19 mouse cellular contexts compared by ENCODE assay signal in the genomic region with DNA sequence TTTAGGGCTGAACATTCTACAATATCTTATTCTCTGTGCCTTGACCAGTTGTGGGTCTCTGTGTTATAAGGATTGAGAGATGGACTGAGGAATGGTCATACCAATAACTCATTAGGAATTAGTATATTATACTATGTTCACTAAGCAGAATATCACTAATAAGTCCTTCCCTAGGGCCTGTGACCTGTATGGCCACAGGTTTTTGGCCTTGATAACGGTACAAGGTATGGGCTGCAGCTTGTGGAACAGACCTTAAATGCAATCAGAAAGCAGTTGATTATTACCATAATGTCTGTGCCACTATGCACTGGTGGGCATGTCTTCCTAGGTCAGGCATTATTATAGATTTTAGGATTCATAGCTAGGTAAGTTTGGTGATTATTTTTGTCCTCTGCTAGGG. TPM values are rescaled to one million over a fixed set of nuclear protein-coding genes. Genes with fewer than 3 reads are reported as not detected.
A peak's percentile ranks its signal among the peaks of the same experiment; 100 is the strongest.
DNase-seq lines count a peak whose midpoint lies in the region; ATAC-seq and TF ChIP-seq lines count a peak whose summit lies in the region.
"Had no signal": no experiment of that assay in that cellular context is flagged by ENCODE, and none has a peak within 500 bp of the region (broad histone marks: within the 10 kb centered on the region; RNA-seq: fewer than 3 reads in every experiment).

No protein-coding gene starts in this region.

- H3K4me3 ChIP-seq in erythroblast, embryonic 14.5 days (replicated peaks): peak overlapping the region; percentile 38
- no peak overlapping the region for H3K4me3 ChIP-seq in liver, embryonic 12.5 days
- peak overlapping the region; percentile 17; the same call in 1 of the 2 replicates for H3K4me3 ChIP-seq in liver, embryonic 16.5 days (ENCODE audit: low read depth, low read length)
- H3K4me3 ChIP-seq in forebrain, postnatal 0 days (ENCODE audit: low read depth, low read length): no peak overlapping the region
- H3K4me3 ChIP-seq: embryonic facial prominence, embryonic 15.5 days; forebrain, embryonic 13.5 days; gastrocnemius, adult 2 months; heart, embryonic 12.5 days had no signal

- no peaks in the 10 kb centered on the region for H3K27me3 ChIP-seq in erythroblast, embryonic 14.5 days (ENCODE audit: control insufficient read depth)
- no peaks in the 10 kb centered on the region for H3K27me3 ChIP-seq in liver, embryonic 12.5 days (replicated peaks)
- H3K27me3 ChIP-seq in liver, embryonic 16.5 days (ENCODE audit: control insufficient read depth, insufficient read depth, low read depth, low read length): no peaks in the 10 kb centered on the region
- no peaks in the 10 kb centered on the region for H3K27me3 ChIP-seq in forebrain, postnatal 0 days (ENCODE audit: insufficient read depth, low read length)
- H3K27me3 ChIP-seq: CH12.LX; embryonic facial prominence, embryonic 15.5 days; forebrain, embryonic 13.5 days; heart, embryonic 12.5 days had no signal

- H3K4me1 ChIP-seq in erythroblast, embryonic 14.5 days (ENCODE audit: control insufficient read depth): peaks cover 53% of the 10 kb centered on the region
- peaks cover 32% of the 10 kb centered on the region for H3K4me1 ChIP-seq in liver, embryonic 12.5 days
- peaks cover 14% of the 10 kb centered on the region for H3K4me1 ChIP-seq in liver, embryonic 16.5 days (ENCODE audit: control insufficient read depth, low read depth, low read length)
- H3K4me1 ChIP-seq in forebrain, postnatal 0 days (ENCODE audit: insufficient read depth): no peaks in the 10 kb centered on the region
- H3K4me1 ChIP-seq: embryonic facial prominence, embryonic 15.5 days; forebrain, embryonic 13.5 days; heart, embryonic 12.5 days had no signal

- peak overlapping the region; percentile 45 for H3K4me2 ChIP-seq in liver, embryonic 12.5 days
- H3K4me2 ChIP-seq in liver, embryonic 16.5 days (ENCODE audit: low read depth, low read length): peak overlapping the region; percentile 52
- H3K4me2 ChIP-seq in forebrain, postnatal 0 days (ENCODE audit: low read depth): no peak overlapping the region
- H3K4me2 ChIP-seq: embryonic facial prominence, embryonic 15.5 days; forebrain, embryonic 13.5 days; heart, embryonic 12.5 days had no signal

- no peaks in the 10 kb centered on the region for H3K9me3 ChIP-seq in erythroblast, embryonic 14.5 days (ENCODE audit: control insufficient read depth, low read length)
- H3K9me3 ChIP-seq in liver, embryonic 12.5 days (replicated peaks): no peaks in the 10 kb centered on the region
- H3K9me3 ChIP-seq in liver, embryonic 16.5 days (replicated peaks; ENCODE audit: control insufficient read depth, low read length): no peaks in the 10 kb centered on the region
- no peaks in the 10 kb centered on the region for H3K9me3 ChIP-seq in forebrain, postnatal 0 days (ENCODE audit: low read length)
- H3K9me3 ChIP-seq: embryonic facial prominence, embryonic 15.5 days; forebrain, embryonic 13.5 days; heart, embryonic 12.5 days had no signal

- DNase-seq in cerebellum, postnatal 25 days: no peak
- no peak for DNase-seq in forebrain, postnatal 0 days
- DNase-seq in right cerebral cortex, postnatal 36 days (ENCODE audit: low spot score in 2 of 2): no peak
- DNase-seq: adrenal gland, adult 2 months; adrenal gland, postnatal 25 days; cerebellum, adult 18-20 months; cerebellum, postnatal 10 days; embryo, embryonic 11 days; gastrocnemius, adult 2 months; gastrocnemius, postnatal 25 days had no signal

- no peak for TF ChIP-seq CTCF in forebrain, postnatal 0 days (IDR thresholded peaks at IDR 0.05; ENCODE audit: low read depth)

- WGBS in liver, embryonic 12.5 days (ENCODE audit: insufficient replicate concordance): 57% methylated on average over 1 of the region's 1 CpGs
- WGBS in liver, embryonic 16.5 days (ENCODE audit: insufficient replicate concordance): 58% methylated on average over 1 of the region's 1 CpGs
- 72% methylated on average over 1 of the region's 1 CpGs for WGBS in forebrain, postnatal 0 days

- no peaks in the 10 kb centered on the region for H3K36me3 ChIP-seq in erythroblast, embryonic 14.5 days (ENCODE audit: control insufficient read depth)
- H3K36me3 ChIP-seq in liver, embryonic 12.5 days: no peaks in the 10 kb centered on the region
- H3K36me3 ChIP-seq in liver, embryonic 16.5 days (ENCODE audit: control insufficient read depth, insufficient read depth): no peaks in the 10 kb centered on the region
- H3K36me3 ChIP-seq in forebrain, postnatal 0 days (ENCODE audit: insufficient read depth): no peaks in the 10 kb centered on the region
- H3K36me3 ChIP-seq: embryonic facial prominence, embryonic 15.5 days; heart, embryonic 12.5 days had no signal

- ATAC-seq in liver, embryonic 12.5 days: peak; percentile 87
- ATAC-seq in liver, embryonic 16.5 days (ENCODE audit: low read depth): peak; percentile 83
- ATAC-seq in forebrain, postnatal 0 days: no peak
- ATAC-seq: forebrain, embryonic 13.5 days; hindbrain, embryonic 16.5 days had no signal

- H3K9ac ChIP-seq in liver, embryonic 12.5 days: peak overlapping the region; percentile 39; the same call in 1 of the 2 replicates
- 0 out of 2 replicates have a peak overlapping the region, but pooled peaks have one; percentile 48 for H3K9ac ChIP-seq in liver, embryonic 16.5 days (ENCODE audit: low read depth, low read length)
- H3K9ac ChIP-seq in forebrain, postnatal 0 days: no peak overlapping the region
- H3K9ac ChIP-seq: embryonic facial prominence, embryonic 15.5 days; forebrain, embryonic 13.5 days; heart, embryonic 12.5 days had no signal

- H3K27ac ChIP-seq in liver, embryonic 12.5 days: peak overlapping the region; percentile 92
- H3K27ac ChIP-seq in liver, embryonic 16.5 days (ENCODE audit: low read length): peak overlapping the region; percentile 92
- no peak overlapping the region for H3K27ac ChIP-seq in forebrain, postnatal 0 days (ENCODE audit: low read depth, low read length)
- H3K27ac ChIP-seq: embryonic facial prominence, embryonic 15.5 days; forebrain, embryonic 13.5 days; gastrocnemius, adult 2 months had no signal

RNA-seq across cellular contexts. Expression of gene Alas2, which starts 30.7 kb away (rescaled TPM):
- polyA plus RNA-seq in erythroblast, embryonic 14.5 days (2012): 201 and 241 TPM in 2 replicates
- 776 and 813 TPM in 2 replicates for polyA plus RNA-seq in liver, embryonic 12.5 days (2016; fragmentation: Nextera tagmentation; extraction: Ambion mirVana)
- 1,397 and 1,519 TPM in 2 replicates for polyA plus RNA-seq in liver, embryonic 16.5 days (2015; fragmentation: Nextera tagmentation; extraction: Ambion mirVana)
- total RNA-seq in forebrain, postnatal 0 days (2014; rRNA removed): 8.9 and 11.5 TPM in 2 replicates
- polyA plus RNA-seq in forebrain, postnatal 0 days (2015; fragmentation: Nextera tagmentation; extraction: Ambion mirVana): 7.7 and 9.1 TPM in 2 replicates
- total RNA-seq: granulocyte monocyte progenitor cell, adult 5-6 weeks had no signal

RNA-seq across cellular contexts. Expression of gene Tmem29, which starts 57.5 kb away (rescaled TPM):
- polyA plus RNA-seq in erythroblast, embryonic 14.5 days (2012): 0.22 and 0.68 TPM in 2 replicates
- 16.5 and 18.0 TPM in 2 replicates for polyA plus RNA-seq in liver, embryonic 12.5 days (2016; fragmentation: Nextera tagmentation; extraction: Ambion mirVana)
- 10.8 and 11.3 TPM in 2 replicates for polyA plus RNA-seq in liver, embryonic 16.5 days (2015; fragmentation: Nextera tagmentation; extraction: Ambion mirVana)
- total RNA-seq in forebrain, postnatal 0 days (2014; rRNA removed): 46.8 and 56.9 TPM in 2 replicates
- 68.5 and 69.6 TPM in 2 replicates for polyA plus RNA-seq in forebrain, postnatal 0 days (2015; fragmentation: Nextera tagmentation; extraction: Ambion mirVana)

Comparison
In these comparisons a context has a peak if more than half of its experiments do, and no peak if none do; other contexts are left out.
1. H3K4me3 ChIP-seq: peak in erythroblast, embryonic 14.5 days (single experiment) and liver, embryonic 16.5 days (single experiment); none in liver, embryonic 12.5 days (single experiment) and forebrain, postnatal 0 days (single experiment).
2. RNA of gene Alas2, which starts 30.7 kb away (polyA plus RNA-seq): 1,397 to 1,519 TPM in liver, embryonic 16.5 days, 776 to 813 TPM in liver, embryonic 12.5 days and 201 to 241 TPM in erythroblast, embryonic 14.5 days; 7.7 to 9.1 TPM in forebrain, postnatal 0 days; every median in the first group is over 10 times any median in the second.